Comparison of ENCODE assay signal across 8 mouse cellular contexts in the genomic region with DNA sequence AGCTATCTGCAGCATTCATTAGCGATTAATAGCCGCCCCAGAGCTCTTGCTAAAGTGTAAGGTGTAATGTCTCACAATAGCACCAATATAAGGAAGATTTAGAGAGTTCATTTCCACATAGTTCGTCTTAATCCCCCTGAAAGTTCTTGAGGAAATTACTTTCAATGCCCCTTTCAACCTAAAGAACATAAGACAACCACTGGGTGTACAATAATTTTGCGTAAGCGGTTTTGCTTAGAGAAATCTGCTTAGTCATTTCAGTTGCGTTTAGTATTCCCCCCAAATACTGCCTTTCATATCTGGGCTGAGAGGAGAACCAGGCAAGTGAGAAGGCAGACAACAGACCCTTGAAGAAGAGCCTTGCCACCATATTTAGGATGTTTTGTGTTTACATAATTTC. TPM values are rescaled to one million over a fixed set of nuclear protein-coding genes. Genes with fewer than 3 reads are reported as not detected.
A peak's percentile ranks its signal among the peaks of the same experiment; 100 is the strongest.
DNase-seq lines count a peak whose midpoint lies in the region; ATAC-seq and TF ChIP-seq lines count a peak whose summit lies in the region.

No protein-coding gene starts in this region.

- DNase-seq in heart, postnatal 4 days, result no peak
- DNase-seq in left cerebral cortex, adult 9 months (ENCODE audit: low spot score in 2 of 2), result no peak
- no peak for DNase-seq in frontal cortex, postnatal 36 days (ENCODE audit: low spot score in 2 of 2)

- H3K9me3 ChIP-seq in heart, embryonic 13.5 days, result no peaks in the 10 kb centered on the region
- H3K9me3 ChIP-seq in ES-Bruce4 (replicated peaks; ENCODE audit: control insufficient read depth, insufficient read depth, low read length, poor library complexity, severe bottlenecking), result no peaks in the 10 kb centered on the region; the same call in 1 of the 2 replicates
- no peaks in the 10 kb centered on the region for H3K9me3 ChIP-seq in forebrain, embryonic 15.5 days

- H3K27me3 ChIP-seq in heart, embryonic 13.5 days (replicated peaks), result no peaks in the 10 kb centered on the region
- no peaks in the 10 kb centered on the region for H3K27me3 ChIP-seq in ES-Bruce4 (ENCODE audit: control insufficient read depth, insufficient read depth, low read length, poor library complexity, severe bottlenecking)
- H3K27me3 ChIP-seq in forebrain, embryonic 15.5 days, result no peaks in the 10 kb centered on the region

- no peak for TF ChIP-seq CTCF in ES-Bruce4 (IDR thresholded peaks at IDR 0.05; ENCODE audit: low read depth, low read length)

- H3K9ac ChIP-seq in heart, embryonic 13.5 days, result peak overlapping the region; percentile 98
- peak overlapping the region; percentile 85 for H3K9ac ChIP-seq in ES-Bruce4 (ENCODE audit: low read depth, poor library complexity, severe bottlenecking)
- peak overlapping the region; percentile 91 for H3K9ac ChIP-seq in forebrain, embryonic 15.5 days (replicated peaks)

- H3K4me3 ChIP-seq in heart, embryonic 13.5 days, result peak overlapping the region; percentile 86
- H3K4me3 ChIP-seq in ES-Bruce4 (ENCODE audit: low read depth, low read length), result peak overlapping the region; percentile 82
- peak overlapping the region; percentile 94 for H3K4me3 ChIP-seq in forebrain, embryonic 15.5 days

- peak overlapping the region; percentile 93 for H3K4me2 ChIP-seq in heart, embryonic 13.5 days
- peak overlapping the region; percentile 94 for H3K4me2 ChIP-seq in forebrain, embryonic 15.5 days (replicated peaks)

- no peak for ATAC-seq in heart, embryonic 13.5 days (ENCODE audit: extremely low read depth, insufficient number of reproducible peaks, low FRiP score, low TSS enrichment)
- no peak for ATAC-seq in forebrain, embryonic 15.5 days (replicated peaks)
- 0 out of 2 replicates have a peak, but pooled peaks have one; percentile 12 for ATAC-seq in megakaryocyte progenitor cell, adult 5-6 weeks (replicated peaks; ENCODE audit: poor library complexity)
- no peak for ATAC-seq in megakaryocyte-erythroid progenitor cell, adult 5-6 weeks (replicated peaks; ENCODE audit: low FRiP score, low TSS enrichment, poor library complexity, severe bottlenecking)

- H3K27ac ChIP-seq in heart, embryonic 13.5 days (replicated peaks), result peak overlapping the region; percentile 99
- H3K27ac ChIP-seq in ES-Bruce4 (ENCODE audit: insufficient read depth, low read length), result peak overlapping the region; percentile 87
- H3K27ac ChIP-seq in forebrain, embryonic 15.5 days (replicated peaks), result peak overlapping the region; percentile 98

- 34% methylated on average over 6 of the region's 6 CpGs for WGBS in heart, embryonic 13.5 days
- 29% methylated on average over 6 of the region's 6 CpGs for WGBS in forebrain, embryonic 15.5 days

- no peak for TF ChIP-seq EP300 in ES-Bruce4 (IDR thresholded peaks at IDR 0.05; ENCODE audit: insufficient read depth, low read depth, low read length)

- 0 out of 2 replicates have a peak, but pooled peaks cover under 1% of the 10 kb centered on the region for H3K36me3 ChIP-seq in heart, embryonic 13.5 days
- H3K36me3 ChIP-seq in ES-Bruce4 (ENCODE audit: control insufficient read depth, insufficient read depth, low read length, poor library complexity, severe bottlenecking), result peaks cover 3% of the 10 kb centered on the region; the same call in 1 of the 2 replicates
- no peaks in the 10 kb centered on the region for H3K36me3 ChIP-seq in forebrain, embryonic 15.5 days

- H3K4me1 ChIP-seq in heart, embryonic 13.5 days, result peaks cover 36% of the 10 kb centered on the region
- H3K4me1 ChIP-seq in ES-Bruce4 (ENCODE audit: control insufficient read depth, insufficient read depth, low read length), result no peaks in the 10 kb centered on the region
- peaks cover 28% of the 10 kb centered on the region for H3K4me1 ChIP-seq in forebrain, embryonic 15.5 days

- TF ChIP-seq POLR2A in ES-Bruce4 (IDR thresholded peaks at IDR 0.05; ENCODE audit: insufficient read depth, low read length), result no peak

RNA-seq across cellular contexts. Expression of gene Cltc, which starts 1.2 kb away (rescaled TPM):
- 117 and 118 TPM in 2 replicates for polyA plus RNA-seq in heart, embryonic 13.5 days (2015; fragmentation: Nextera tagmentation; extraction: Ambion mirVana)
- 100 to 1,000 TPM; 266 to 273 TPM for total RNA-seq in heart, postnatal 4 days (2021)
- 453 and 507 TPM in 2 replicates for polyA plus RNA-seq in ES-Bruce4 (2011; ENCODE audit: insufficient read depth, insufficient read length, low read depth, missing spikeins)
- 127 and 135 TPM in 2 replicates for polyA plus RNA-seq in forebrain, embryonic 15.5 days (2015; fragmentation: Nextera tagmentation; extraction: Ambion mirVana)
- total RNA-seq in megakaryocyte progenitor cell, adult 5-6 weeks (2015), result 255 and 258 TPM in 2 replicates
- total RNA-seq in megakaryocyte progenitor cell, adult 5-6 weeks (2017), result 139 and 142 TPM in 2 replicates
- total RNA-seq in megakaryocyte-erythroid progenitor cell, adult 5-6 weeks (2014; fragmentation: Nextera tagmentation), result 122 and 228 TPM in 2 replicates
- 193 and 195 TPM in 2 replicates for total RNA-seq in megakaryocyte-erythroid progenitor cell, adult 5-6 weeks (2017)

RNA-seq across cellular contexts. Expression of gene Dhx40, which starts 49.0 kb away (rescaled TPM):
- polyA plus RNA-seq in heart, embryonic 13.5 days (2015; fragmentation: Nextera tagmentation; extraction: Ambion mirVana), result 13.5 and 14.0 TPM in 2 replicates
- total RNA-seq in heart, postnatal 4 days (2021), result 10 to 100 TPM; 17.6 to 19.2 TPM
- polyA plus RNA-seq in ES-Bruce4 (2011; ENCODE audit: insufficient read depth, insufficient read length, low read depth, missing spikeins), result 48.3 and 51.5 TPM in 2 replicates
- 31.2 and 31.7 TPM in 2 replicates for polyA plus RNA-seq in forebrain, embryonic 15.5 days (2015; fragmentation: Nextera tagmentation; extraction: Ambion mirVana)
- 27.6 and 31.7 TPM in 2 replicates for total RNA-seq in megakaryocyte progenitor cell, adult 5-6 weeks (2015)
- total RNA-seq in megakaryocyte progenitor cell, adult 5-6 weeks (2017), result 33.4 and 34.6 TPM in 2 replicates
- 14.4 and 15.2 TPM in 2 replicates for total RNA-seq in megakaryocyte-erythroid progenitor cell, adult 5-6 weeks (2014; fragmentation: Nextera tagmentation)
- total RNA-seq in megakaryocyte-erythroid progenitor cell, adult 5-6 weeks (2017), result 26.2 and 26.7 TPM in 2 replicates
